Mouse (Mus musculus): ENCODE measurements around the gene Abl1.

GRCm38 (mm10) chr2:31801416-31801815, 113.2 kb downstream of the Abl1 start:
- TF ChIP-seq CTCF (IDR thresholded peaks at IDR 0.05; ENCODE audit: low read depth, low read length) (no peak), POLR2A (IDR thresholded peaks at IDR 0.05; ENCODE audit: borderline replicate concordance, low read depth, low read length) (no peak)
